Mouse (Mus musculus) bone marrow macrophage, adult 2 months (primary cell): ENCODE measurements at regions not wholly inside any gene's neighbourhood (a gene's known extent, or its start where the extent isn't known, plus 50 kb on each side); places are given as distances from the start of the nearest gene placed in this dataset.

Experiments
- CTCF ChIP-seq: IDR thresholded peaks from 2 replicates; pipeline ENCODE4 v1.5.1; 2012; ENCODE audit warnings: low read depth, mild to moderate bottlenecking, low read length, moderate library complexity
- POLR2A ChIP-seq: IDR thresholded peaks from 2 replicates; pipeline ENCODE4 v1.6.1; 2012; ENCODE audit warnings: mild to moderate bottlenecking, low read depth, low read length, borderline replicate concordance

DNA sequence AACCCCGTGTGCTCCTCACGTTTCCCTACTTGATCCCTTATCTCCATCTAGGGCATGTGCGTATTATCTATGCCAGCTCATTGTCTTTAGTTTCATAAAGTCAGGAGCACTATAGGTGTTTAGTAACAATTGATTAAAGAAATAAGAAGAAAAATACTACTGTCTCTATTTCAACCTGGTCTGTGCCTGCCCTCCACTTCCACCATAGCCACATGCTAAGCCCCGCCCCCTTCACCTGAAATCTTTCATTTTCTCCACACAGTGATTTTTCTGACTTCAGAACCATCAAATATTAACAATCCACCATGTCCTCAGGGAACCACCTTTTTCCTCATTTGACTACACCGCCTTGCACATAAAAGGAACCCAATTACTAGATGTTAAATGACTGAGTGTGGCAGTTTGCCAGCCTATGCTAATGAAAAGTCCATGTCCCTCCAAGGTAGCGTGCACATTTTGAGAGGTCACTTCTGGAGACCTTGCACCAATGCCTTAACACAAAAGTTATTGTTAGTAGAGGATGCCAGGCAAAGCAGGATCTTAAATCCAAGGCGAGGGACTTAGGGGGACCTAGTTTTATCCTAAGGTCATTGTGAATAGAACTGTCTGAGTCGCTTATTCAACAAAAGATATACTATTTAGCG lies 420.1 kb downstream of the Rapgef2 start:
- TF ChIP-seq POLR2A = no peak
- TF ChIP-seq CTCF = no peak
